Mouse (Mus musculus): Measurements from ENCODE around the gene Wdtc1.

Wdtc1 gene

GRCm38 (mm10) chr4:133353367-133354365 is at the start of gene Wdtc1:
Gene Wdtc1 (minus strand): TSS chr4:133353481.
- peak; percentile 75 for DNase-seq (ENCODE audit: low read depth)

- DNase-seq (ENCODE audit: low read depth): no peak
Measured at GRCm38 (mm10) chr4:133402011-133402410, 48.7 kb upstream of the Wdtc1 start.

GRCm38 (mm10) chr4:133400098-133400497 is 46.8 kb upstream of the Wdtc1 start:
- DNase-seq (ENCODE audit: low read depth): no peak

- DNase-seq (ENCODE audit: low read depth): no peak
Measured at GRCm38 (mm10) chr4:133399509-133399908, 46.2 kb upstream of the Wdtc1 start.

- no peak for DNase-seq (ENCODE audit: low read depth)
Measured at GRCm38 (mm10) chr4:133398619-133399018, 45.3 kb upstream of the Wdtc1 start.

- no peak for DNase-seq (ENCODE audit: low read depth)
Measured at GRCm38 (mm10) chr4:133397961-133398360, 44.7 kb upstream of the Wdtc1 start.

GRCm38 (mm10) chr4:133397299-133397698 is 44.0 kb upstream of the Wdtc1 start:
- no peak for DNase-seq (ENCODE audit: low read depth)

- DNase-seq (ENCODE audit: low read depth): no peak
Measured at GRCm38 (mm10) chr4:133396079-133396478, 42.8 kb upstream of the Wdtc1 start.

- DNase-seq (ENCODE audit: low read depth): no peak
Measured at GRCm38 (mm10) chr4:133394981-133395573, 41.8 kb upstream of the Wdtc1 start.

- no peak for DNase-seq (ENCODE audit: low read depth)
Measured at GRCm38 (mm10) chr4:133391185-133392040, 38.1 kb upstream of the Wdtc1 start.

GRCm38 (mm10) chr4:133390585-133390984 is 37.3 kb upstream of the Wdtc1 start:
- DNase-seq (ENCODE audit: low read depth): no peak

- DNase-seq (ENCODE audit: low read depth): no peak
Measured at GRCm38 (mm10) chr4:133390042-133390441, 36.8 kb upstream of the Wdtc1 start.

- DNase-seq (ENCODE audit: low read depth): no peak
Measured at GRCm38 (mm10) chr4:133388781-133389552, 35.7 kb upstream of the Wdtc1 start.

GRCm38 (mm10) chr4:133387053-133387452 is 33.8 kb upstream of the Wdtc1 start:
- DNase-seq (ENCODE audit: low read depth): no peak

GRCm38 (mm10) chr4:133386061-133386797 is 32.9 kb upstream of the Wdtc1 start:
- peak; percentile 50 for DNase-seq (ENCODE audit: low read depth)

GRCm38 (mm10) chr4:133381141-133381540 is 27.9 kb upstream of the Wdtc1 start:
- DNase-seq (ENCODE audit: low read depth): no peak

- DNase-seq (ENCODE audit: low read depth): no peak
Measured at GRCm38 (mm10) chr4:133380532-133380931, 27.3 kb upstream of the Wdtc1 start.

GRCm38 (mm10) chr4:133379861-133380260 is 26.6 kb upstream of the Wdtc1 start:
- no peak for DNase-seq (ENCODE audit: low read depth)

- no peak for DNase-seq (ENCODE audit: low read depth)
Measured at GRCm38 (mm10) chr4:133379046-133379347, 25.7 kb upstream of the Wdtc1 start.

- DNase-seq (ENCODE audit: low read depth): peak; percentile 90
Measured at GRCm38 (mm10) chr4:133378236-133379045, 25.2 kb upstream of the Wdtc1 start.
